Mouse (Mus musculus) megakaryocyte-erythroid progenitor cell, adult 5 weeks (primary cell): Measurements from ENCODE around the gene Nup107. TPM values are rescaled to one million over a fixed set of nuclear protein-coding genes. Genes with fewer than 3 reads are reported as not detected.

Experiments
- polyA plus RNA-seq: library from polyadenylated mRNA; stranded (reverse); fragments of >175 nt; gene quantifications from 2 replicates; pipeline ENCODE4 v1.2.3, GENCODE M21; 2012

Gene Nup107
- 33.6 and 35.5 TPM in 2 replicates for polyA plus RNA-seq

GRCm38 (mm10) chr10:117792141-117793091 lies at the start of gene Nup107:
Gene Nup107, minus strand, starts transcription at chr10:117792705.

GRCm38 (mm10) chr10:117746297-117746883 lies 46.1 kb downstream of the Nup107 start, which contains the start of gene Slc35e3:
Gene Slc35e3, minus strand, starts transcription at chr10:117746365.

GRCm38 (mm10) chr10:117710604-117711141 lies 81.8 kb downstream of the Nup107 start, which contains the start of gene Mdm2:
Gene Mdm2, minus strand, starts transcription at chr10:117710758.

Other genes with a start within 250 kb of the Nup107 start
- gene Cpm, start 163.2 kb downstream of the Nup107 start, polyA plus RNA-seq: 0.04 and 0.10 TPM in 2 replicates
- 54.5 and 61.4 TPM in 2 replicates for gene Mdm2, start 81.9 kb downstream of the Nup107 start, polyA plus RNA-seq
- 1.3 and 1.7 TPM in 2 replicates for gene Slc35e3, start 46.3 kb downstream of the Nup107 start, polyA plus RNA-seq
- 46.2 and 62.1 TPM in 2 replicates for gene Rap1b, start 53.3 kb upstream of the Nup107 start, polyA plus RNA-seq